Mouse (Mus musculus) megakaryocyte, embryonic 14.5 days (primary cell): ENCODE results near the gene Spdye4c.

Experiments
- FLI1 ChIP-seq: IDR thresholded peaks from 2 replicates; pipeline ENCODE4 v1.6.1; 2012; ENCODE audit warnings: low read length, inconsistent platforms, mixed read lengths
- GATA1 ChIP-seq: IDR thresholded peaks from 3 replicates; pipeline ENCODE4 v1.6.1; 2012; ENCODE audit warnings: mixed read lengths, low read length, inconsistent platforms, borderline replicate concordance

DNA sequence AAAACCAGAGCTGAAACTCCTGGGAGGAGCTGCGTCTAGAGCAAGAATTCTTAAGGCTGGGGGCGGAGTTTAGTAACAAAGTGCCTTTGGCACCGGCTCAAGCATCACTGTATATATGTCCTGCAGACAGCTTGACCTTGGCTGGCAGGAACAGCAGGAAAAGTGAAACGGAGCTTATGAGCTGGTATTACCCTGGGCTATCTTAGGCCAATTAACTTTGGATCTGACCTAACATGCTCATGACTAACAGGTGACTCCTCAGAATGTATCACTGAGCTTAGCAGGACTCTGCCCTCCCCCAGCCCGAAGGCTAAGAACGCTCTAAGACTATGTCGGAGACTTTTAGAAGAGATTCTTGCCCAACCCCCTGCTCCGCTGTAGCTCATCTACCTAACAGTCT is 25.1 kb upstream of the Spdye4c start:
- TF ChIP-seq GATA1 (no peak), FLI1 (no peak)
